Mouse (Mus musculus): ENCODE measurements around the gene Ntn4.
"Not testable (repeated sequence)": the region's sequence is repeated elsewhere in the genome, so short reads cannot be mapped to it uniquely, and the experiment has no call there.

Ntn4 gene

DNA sequence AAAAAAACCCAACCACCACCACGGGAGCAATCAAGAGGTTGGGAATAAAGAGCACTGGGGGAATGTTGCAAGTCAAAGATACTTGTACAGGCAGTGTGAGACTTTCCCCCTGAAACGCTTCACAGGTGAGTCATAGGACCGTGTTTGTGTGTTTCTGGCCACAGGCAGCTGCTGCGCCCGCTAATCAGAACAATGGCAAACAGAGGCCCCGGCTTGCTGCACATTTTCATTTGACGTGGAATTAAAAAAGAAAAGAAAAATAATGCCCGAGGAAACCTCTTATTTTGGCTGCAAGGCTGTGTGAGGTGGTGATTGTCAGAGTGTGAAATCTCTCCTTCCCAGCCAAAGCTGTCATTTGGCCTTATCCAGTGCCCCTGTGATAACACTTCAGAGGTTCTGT is 2.4 kb downstream of the Ntn4 start:
- peak in 1 of 2 experiments; percentile 35 for DNase-seq

DNA sequence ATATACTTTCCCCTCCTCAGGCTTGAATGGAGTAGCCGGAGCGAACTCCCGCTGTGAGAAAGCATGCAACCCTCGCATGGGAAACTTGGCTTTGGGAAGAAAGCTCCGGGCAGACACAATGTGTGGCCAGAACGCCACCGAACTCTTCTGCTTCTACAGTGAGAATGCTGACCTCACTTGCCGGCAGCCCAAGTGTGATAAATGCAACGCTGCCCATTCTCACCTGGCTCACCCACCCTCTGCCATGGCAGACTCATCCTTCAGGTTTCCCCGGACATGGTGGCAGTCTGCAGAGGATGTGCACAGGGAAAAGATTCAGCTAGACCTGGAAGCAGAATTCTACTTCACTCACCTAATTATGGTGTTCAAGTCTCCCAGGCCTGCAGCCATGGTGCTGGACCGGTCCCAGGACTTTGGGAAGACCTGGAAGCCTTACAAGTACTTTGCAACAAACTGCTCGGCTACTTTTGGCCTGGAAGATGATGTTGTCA is 4.0 kb downstream of the Ntn4 start:
- no peak for DNase-seq

DNA sequence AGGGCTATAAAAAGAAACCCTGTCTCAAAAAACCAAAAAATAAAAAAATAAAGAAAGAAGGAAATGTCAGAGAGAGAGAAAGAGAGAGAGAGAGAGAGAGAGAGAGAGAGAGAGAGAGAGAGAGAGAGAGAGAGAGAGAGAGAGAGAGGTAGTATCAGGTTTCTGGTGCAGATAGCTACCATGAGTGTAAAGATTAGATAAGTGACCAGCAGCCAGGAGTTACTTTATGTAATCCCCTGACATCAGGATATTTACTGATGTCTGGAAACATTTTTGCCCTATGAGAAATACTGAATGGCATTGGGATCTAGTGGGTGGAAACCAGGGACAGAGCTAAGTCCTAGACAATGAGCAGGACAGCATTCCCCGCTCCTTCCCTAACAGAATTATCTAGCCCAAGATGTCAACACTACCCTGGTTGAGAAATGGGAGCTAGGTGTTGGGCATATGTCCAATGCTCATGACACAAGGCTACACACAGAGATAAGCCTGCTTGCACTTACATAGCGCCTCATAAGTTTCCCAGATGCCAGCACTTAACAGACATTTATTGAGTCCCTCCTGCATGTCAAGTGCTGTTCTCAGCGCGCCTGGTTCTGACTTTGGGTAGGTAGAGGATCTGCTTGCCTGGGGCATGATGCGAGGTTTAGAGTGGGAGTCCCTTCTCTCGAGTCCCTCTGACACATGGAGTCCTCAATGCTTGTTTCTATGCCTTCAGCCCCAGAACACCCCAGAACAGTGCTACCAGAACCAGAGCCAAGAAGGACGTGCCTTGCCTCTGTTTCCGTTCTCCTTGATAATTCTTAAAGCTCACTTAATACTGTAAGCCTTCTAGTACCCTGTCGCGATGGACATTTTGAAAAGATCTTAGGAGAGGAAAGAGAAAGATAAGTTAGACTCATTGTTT is 7.4 kb downstream of the Ntn4 start:
- DNase-seq, result peak in 1 of 2 experiments; percentile 34

DNA sequence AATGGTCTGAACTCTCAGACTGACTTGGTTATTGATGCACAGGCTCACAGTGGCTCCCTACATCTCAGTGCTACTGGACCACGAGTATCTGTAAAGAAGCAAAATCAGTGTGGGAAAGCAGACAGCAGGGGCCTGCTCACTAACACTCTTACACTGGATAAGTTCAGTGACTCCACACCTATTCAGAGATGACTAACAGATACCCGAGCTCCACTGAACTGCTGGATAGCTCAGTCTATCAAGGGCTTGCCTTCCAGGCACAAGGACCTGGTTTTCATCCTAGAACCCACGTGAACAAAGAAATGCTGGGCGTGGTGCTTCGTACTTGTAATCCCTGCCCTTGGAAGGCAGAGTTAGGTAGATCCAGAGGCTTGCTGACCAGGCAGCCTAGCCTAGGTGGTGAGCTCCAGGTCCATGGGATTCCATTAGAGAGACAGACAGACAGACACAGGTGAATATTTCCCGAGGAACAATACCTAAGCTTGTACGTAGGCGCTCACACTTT is 8.2 kb downstream of the Ntn4 start:
- no peak for DNase-seq

DNA sequence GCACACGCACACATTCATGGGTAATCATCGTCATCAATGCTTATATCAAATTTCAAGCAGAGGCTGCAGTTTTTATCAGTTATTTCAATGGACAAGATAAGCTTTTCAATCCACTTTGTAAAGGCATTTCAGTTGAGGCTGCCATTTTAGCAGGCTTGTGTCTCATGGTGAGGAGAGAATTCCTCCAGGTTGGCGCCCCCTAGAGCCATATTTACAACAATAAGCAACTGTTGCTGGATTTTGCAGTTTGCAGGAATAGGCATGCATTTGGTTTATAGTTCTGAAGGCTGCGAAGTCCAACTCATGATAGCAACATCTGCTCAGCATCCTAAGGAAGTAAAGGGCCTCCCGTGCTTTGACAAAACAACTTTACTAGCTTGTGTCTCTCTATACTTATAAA is 8.6 kb downstream of the Ntn4 start:
- DNase-seq, result no peak

DNA sequence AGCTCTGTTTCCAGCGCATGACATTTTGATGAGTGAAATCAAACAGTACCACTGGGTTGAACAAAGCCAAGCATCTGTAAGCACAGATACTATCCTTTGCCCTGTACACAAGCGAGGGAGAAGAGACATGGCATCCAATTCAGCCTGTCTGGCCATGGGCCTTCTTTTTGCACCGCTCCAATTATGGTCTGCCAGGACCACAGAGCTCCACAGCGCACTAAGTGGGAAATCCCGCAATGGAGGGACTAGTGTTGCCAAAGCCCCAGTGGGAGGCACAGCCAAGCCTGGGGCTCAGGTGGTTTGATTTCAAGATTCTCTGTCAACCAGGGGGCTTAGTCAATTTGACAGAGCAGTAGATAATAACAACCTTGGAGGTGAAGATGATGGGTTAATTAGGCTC is 9.1 kb downstream of the Ntn4 start:
- no peak for DNase-seq

DNA sequence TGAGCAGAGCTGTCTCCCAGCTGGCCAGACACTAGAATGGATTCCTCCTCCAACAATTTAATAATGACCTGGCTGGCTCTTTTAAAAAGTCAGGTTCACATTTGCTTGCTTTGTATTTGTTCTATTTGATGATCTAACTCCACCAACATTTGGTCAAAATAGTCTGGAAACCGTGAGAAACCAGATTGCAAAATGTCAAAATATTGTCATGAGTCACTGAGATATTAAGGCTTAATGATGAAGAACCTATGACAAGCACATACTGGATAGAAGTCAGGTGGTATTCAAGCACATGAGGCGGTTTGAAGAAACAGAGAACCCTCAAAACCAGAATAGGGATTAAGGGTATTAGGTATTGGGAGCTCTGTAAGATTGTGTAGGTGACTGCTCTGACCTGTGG is 12.8 kb downstream of the Ntn4 start:
- no peak for DNase-seq

DNA sequence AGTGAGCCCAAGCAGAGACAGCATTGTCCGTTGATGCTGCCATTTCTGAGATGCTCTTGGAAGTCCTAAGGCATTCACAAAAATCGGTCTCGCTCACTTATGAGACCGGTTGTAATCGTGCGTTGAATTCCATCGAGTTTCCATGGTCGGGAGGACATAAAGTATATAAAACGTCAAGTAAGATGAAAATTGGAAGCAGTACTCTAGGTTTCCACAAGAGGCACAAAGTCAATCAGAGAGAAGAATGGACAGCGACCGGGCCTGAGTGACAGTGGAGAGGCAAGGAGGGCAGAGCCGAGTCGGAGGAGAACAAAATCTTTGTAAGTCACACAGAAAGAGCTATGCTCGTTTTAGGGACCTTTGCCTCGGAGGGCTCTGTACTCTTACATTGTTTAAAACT is 14.9 kb downstream of the Ntn4 start:
- DNase-seq, result no peak

DNA sequence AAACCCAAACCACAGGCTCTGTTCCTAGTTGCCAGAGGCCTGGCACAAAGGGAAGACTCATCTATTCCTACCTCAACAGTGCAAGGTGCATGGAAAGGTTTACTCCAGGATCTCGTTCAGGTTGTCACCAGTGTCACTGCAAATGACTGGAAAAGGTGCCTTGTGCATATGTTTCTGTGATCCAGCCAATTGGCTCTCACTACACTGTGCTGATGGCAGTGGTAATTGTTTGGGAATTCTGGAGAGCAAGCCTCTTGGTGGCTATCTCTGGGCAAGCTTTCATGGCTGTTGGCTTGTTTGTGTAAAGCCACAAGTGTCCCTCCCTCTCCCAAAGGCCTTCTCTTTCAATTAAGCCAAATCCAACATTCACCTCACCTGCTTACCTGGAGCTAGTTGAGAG is 19.3 kb downstream of the Ntn4 start:
- DNase-seq, result no peak

DNA sequence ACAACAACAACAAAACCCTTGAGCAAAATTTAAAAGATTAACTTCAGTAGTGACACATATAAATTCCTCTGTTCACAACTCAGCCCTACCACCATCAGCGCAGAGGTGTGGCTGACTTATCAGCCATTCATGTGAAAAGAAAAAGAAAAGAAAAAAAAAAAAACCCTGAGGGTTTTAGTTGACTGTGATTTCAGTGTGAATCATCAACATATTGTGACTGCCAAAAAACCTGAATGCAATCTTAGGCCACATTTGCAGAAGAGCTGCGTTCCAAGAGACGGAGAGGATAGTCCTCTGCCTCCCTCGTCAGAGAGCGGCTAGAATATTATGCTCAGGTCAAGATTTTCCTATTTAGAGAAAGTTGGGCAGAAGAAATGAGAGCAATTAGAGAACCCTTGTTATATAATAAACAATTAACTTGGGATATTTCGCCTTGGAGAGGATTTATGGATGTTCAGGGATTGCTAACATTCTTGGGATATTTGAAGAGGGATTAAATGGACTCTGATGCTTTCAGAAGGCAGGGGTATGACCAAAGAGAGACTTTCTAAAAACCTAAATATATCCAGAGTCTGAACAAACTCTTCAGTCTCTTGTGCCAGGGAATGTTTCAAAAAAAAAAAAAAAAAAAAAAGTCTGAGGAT is 21.0 kb downstream of the Ntn4 start:
- no peak for DNase-seq

DNA sequence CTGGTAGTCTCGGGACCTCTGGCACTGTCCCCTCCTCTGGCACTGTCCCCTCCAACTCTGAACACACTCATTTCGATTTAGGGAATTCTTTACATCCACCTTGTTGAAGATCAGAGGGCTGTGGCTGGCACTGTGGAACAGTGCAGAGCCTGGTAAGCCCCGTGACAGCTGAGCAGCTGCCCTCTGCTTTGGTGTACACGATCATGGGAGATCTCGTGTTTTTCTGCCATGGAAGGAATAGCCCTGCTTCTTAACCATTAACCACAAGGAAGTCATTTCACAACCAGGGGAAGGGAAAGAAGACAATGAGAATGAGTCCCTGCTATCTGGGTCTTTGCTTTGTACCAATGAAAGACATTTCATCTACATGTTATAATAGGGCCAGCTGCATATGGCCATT is 21.5 kb downstream of the Ntn4 start:
- no peak for DNase-seq

DNA sequence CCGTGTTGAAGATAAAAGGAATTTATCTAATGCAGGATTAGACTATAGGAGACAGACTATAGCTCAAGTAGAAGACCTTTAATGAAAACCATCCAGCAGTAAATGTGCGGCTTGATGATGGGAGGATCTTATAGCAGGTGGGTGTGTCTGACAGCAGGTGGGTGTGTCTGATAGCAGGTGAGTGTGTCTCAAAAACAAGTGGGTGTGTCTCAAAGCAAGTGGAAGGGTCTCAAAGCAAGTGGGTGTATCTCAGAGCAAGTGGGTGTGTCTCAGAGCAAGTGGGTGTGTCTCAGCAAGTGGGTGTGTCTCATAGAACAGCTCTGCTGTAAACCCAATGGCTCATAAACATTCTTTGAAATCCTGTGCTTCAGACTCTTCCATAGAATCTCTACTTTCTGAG is 25.7 kb downstream of the Ntn4 start:
- no peak for DNase-seq

DNA sequence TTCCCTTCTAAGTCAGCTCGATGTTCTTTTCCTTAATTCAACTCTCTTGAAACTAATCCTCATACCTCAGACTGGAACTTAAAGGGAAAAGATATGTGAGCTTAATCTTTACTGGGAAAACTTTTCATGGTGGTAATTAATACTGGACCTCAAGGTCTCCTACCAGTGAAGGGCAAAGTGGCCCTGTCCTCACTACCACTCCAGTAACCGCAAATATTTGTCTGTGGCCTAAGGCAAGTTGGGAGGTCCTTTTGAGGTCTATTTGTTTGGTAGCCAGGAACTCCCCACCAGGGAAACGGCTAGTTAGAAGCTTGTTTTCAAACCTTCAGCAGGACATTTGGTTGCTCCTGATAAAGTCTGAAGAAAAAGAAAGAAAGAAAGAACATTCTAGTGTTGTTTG is 26.5 kb downstream of the Ntn4 start:
- peak in 1 of 2 experiments; percentile 62 for DNase-seq

DNA sequence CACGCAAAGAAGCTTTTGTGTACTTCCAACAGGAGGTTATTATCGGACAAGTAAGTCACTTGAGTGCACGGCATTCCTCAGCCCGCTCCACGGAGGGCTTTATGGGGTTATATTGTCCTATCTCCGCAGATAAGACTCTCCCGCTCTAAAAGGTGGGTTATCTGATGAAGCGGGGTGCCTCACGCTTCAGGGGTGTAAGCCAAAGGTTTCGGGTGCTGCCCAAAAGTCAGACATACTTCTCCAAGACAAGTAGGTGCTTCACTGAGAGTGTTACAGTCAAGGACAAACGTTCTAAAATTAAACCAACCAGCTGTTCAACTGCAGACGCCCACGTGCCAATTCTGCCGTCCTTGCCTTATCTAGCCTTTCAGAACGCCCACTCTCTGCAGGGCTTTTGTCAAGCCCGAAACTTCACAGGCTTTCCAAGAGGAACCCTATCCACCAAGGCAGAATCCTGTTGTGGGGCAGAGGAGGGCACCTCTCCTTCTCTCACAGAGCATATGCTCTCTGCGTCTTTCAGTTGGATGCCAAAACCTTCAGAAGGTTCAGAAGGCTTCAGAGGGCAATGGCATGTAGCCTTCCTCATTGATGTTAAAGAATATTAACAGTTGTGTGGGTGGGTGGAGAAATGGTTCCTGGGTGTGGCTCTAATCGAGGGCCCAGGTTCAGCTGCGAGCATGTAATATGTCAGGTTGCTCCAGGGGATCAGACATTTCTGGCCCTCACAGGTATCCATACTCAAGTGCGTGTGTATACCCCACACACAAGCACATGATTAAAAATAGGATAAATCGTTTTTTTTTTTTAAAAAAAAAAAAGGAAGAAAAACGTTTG is 32.4 kb downstream of the Ntn4 start:
- peak; percentile 35 to 48 for DNase-seq

DNA sequence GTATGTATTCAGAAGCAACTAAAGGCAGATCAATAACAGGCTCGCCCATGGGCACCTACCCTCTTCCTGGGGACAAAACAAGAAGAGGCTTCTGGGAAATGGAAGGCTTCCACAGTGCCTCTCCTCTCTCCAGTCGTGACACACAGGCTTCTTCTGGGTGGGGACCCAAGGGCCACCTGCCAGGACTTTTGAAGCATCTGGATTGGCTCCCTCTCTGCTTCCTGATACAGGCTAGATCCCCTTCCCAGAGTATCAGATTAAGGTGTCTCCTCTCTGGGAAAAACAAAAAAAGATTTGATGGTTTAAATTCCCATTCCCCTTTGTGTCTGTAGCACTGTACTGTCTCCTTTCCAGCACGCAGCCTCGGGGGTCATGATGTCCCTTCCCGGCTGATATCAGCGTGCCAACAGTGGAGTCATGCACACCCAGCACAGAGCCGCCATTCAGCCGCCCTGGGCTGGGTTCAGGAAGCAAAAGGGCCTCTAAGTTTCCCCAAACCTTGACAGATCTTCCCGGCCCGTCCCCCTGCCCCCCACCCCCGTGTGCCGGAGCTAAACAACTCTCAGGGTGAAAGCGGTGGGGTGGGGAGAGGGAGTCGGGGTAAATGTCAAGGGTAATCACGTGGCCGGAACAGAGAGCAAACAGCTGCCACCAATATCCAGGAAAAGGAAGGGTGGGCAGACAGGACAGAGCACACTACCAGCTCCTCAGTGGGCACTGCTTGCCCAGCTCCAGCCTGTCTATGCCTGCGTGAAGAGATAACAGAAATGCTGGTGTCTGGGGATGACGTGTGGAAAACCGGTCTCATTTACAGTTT is 38.9 kb downstream of the Ntn4 start:
- peak; percentile 61 to 77 for DNase-seq

DNA sequence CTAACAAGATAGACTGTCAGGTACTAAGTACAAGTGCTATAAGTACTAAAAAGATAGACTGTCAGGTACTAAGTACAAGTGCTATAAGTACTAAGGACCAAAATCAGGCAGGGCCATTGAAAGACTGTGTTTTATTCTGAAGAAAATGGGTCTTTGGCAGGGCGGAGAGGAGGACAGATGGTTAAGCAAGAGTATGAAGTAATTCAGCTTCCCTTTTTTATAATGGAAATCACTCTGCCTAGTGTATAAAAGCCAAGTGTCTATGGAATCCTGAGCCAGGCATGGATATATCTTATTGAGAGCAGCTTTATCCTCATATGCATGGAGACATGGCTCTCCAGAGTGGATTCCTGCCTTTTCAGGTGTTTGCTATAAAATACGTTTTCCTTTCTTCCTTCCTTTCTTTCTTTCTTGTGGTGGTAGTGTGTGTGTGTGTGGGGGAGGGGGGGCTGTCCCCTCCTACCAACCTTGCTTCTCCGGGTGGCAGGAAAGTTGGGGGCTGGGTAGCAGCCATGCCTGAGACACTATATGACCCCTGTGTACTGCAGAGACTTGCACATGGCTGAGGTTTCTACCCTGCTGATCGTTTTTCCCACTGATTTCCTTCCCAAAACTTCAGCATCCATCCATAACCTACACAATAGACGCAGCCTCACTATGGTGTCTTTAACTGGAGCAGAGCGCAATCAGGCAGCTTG is 40.3 kb downstream of the Ntn4 start:
- DNase-seq, result no peak

DNA sequence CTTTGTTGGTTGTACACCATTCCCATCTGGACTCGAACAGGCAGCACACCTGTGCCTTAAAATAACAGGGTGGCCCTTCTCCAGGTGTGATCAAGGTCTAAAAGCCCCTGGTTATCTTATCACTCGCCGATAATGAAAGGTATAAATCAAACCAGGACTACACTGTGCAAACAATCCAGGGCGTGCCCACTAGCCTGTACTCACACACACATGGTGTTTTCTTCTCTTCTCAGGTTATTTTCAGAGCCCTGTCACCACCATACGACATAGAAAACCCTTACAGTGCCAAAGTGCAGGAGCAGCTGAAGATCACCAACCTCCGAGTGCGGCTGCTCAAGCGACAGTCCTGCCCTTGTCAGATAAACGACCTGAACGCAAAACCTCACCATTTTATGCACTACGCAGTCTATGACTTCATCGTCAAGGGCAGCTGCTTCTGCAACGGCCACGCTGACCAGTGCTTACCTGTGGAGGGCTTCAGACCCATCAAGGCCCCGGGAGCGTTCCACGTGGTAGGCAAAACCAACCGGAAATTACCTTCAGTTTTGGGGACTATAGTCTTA is 41.8 kb downstream of the Ntn4 start:
- DNase-seq, result no peak

DNA sequence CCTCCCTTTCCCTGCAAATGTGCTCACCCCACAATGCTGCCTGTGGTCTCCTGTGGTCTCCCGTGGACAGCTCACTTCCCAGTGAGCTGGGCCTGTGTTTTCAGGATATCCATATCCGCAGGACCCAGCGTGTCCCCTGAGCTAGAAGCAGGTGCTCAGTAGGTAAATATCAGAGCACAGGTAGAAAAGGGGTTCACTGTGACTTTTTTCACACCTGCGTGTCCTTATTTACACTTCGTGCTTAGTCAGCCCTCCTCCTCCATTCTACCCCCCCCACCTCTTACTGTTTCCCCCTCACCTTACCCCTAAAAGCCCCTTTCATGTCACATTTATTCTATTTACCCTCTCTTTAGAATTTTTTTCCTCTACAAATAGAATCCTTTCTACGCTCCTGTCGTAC is 42.7 kb downstream of the Ntn4 start:
- no peak for DNase-seq

DNA sequence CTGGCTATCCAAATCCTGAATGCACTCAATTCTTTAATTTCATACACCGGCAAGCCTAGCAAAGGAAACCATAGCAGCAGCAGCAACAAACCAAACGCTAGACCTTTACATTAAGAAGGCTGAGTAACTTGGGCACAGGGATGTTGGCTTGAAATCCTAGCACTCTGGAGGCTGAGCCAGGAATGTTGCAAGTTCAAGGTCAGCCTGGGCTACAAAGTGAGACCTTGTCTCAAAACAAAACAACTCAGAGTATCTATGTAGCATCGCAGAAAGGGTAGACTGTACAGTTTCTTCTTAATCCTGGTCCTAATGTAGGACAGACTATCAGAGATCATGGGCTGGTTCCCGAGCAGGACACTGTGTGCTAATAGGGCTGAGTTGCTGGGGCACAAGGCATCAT is 43.4 kb downstream of the Ntn4 start:
- DNase-seq, result no peak

DNA sequence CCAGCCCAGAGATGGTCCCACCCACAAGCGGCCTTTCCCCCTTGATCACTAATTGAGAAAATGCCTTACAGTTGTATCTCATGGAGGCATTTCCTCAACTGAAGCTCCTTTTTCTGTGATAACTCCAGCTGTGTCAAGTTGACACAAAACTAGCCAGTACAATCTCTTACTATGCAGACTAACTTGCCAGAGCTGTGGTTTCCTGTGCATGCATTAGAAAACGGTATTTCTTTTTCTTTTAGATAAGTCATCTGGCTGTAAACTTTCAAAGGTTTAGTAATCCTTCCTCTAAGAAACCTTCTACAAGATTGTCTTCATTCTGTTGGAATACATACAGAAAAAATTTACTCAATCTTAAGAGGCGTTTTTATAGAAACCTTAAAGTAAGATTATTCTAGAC is 44.9 kb downstream of the Ntn4 start:
- DNase-seq, result not testable (repeated sequence)

DNA sequence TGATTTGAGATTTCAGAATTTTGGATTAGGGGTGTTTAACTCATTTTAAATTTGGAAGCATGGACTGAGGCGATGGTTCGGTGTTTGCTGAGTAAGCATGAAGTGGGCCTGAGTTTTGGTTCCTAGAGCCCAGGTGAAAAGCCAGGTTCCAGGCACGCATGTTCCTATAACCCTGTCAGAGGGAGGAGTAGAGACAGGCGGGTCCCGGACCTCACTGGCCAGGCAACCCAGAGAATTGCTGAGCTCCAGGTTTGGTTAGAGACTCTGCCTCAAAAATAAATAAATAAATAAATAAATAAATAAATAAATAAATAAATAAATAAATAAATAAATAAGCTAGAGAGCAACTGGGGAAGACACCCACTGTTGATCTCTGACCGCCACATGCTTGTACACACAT is 46.1 kb downstream of the Ntn4 start:
- no peak for DNase-seq

All from lung, adult 18-20 months (tissue).